Mouse (Mus musculus) lung, postnatal 0 days (tissue): ENCODE results near the gene Fancd2os.

Experiments
- CTCF ChIP-seq: IDR thresholded peaks from 2 replicates; pipeline ENCODE4 v1.5.1; 2016; ENCODE audit warnings: antibody characterized with exemption, mild to moderate bottlenecking
- EP300 ChIP-seq: IDR thresholded peaks from 2 replicates; pipeline ENCODE4 v1.6.1; 2016; ENCODE audit warnings: antibody characterized with exemption, mild to moderate bottlenecking, control low read depth

DNA sequence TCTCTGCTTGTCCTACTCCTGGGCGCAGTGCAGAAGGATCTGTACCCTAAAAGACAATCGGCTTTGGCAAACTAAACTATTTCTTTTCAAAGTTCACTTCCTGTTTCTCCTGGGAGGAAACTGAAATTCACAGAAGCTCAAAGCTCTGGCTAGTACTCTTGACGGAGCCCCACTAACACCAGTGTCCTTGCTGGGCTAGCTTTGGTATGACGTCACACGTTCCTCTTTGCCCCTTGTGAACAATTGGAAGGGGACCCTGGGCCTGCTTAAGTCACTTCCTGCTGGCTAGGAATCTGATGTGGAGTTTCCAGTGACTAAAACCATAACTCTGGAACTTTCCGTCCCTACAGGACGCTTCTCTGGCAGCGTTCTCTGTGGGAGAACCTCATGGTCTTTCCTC lies 44.3 kb upstream of the Fancd2os start:
- TF ChIP-seq CTCF, result no peak
- TF ChIP-seq EP300, result peak; percentile 34; the same call in 1 of the 2 replicates
